Mouse (Mus musculus): ENCODE results near the gene Fuom.

- TF ChIP-seq CTCF (IDR thresholded peaks at IDR 0.05; ENCODE audit: low read depth) (no peak), EP300 (IDR thresholded peaks at IDR 0.05; ENCODE audit: low read depth) (no peak)
Measured at GRCm38 (mm10) chr7:140096055-140096454, 6.2 kb downstream of the Fuom start.
